Mouse (Mus musculus): ENCODE measurements around the gene Stim2. TPM values are rescaled to one million over a fixed set of nuclear protein-coding genes. Genes with fewer than 3 reads are reported as not detected.

Stim2 gene
- polyA plus RNA-seq, 1 experiment = 15.3 TPM

GRCm38 (mm10) chr5:54007617-54008016, 9.3 kb downstream of the Stim2 start:
- Histone ChIP-seq H3K79me3 (ENCODE audit: low read depth) (peaks cover 69% of the 10 kb centered on the region), H3K27me3 (ENCODE audit: control insufficient read depth, insufficient read depth, insufficient read length) (no peaks in the 10 kb centered on the region), H3K79me2 (ENCODE audit: control insufficient read depth, insufficient read depth) (peaks cover 99% of the 10 kb centered on the region), H3K36me3 (ENCODE audit: control insufficient read depth, insufficient read depth) (peaks cover 3% of the 10 kb centered on the region), H3ac (ENCODE audit: control insufficient read depth, insufficient read length, low read depth) (no peak overlapping the region), H3K4me3 (ENCODE audit: insufficient read depth, poor library complexity, severe bottlenecking) (no peak overlapping the region)
- TF ChIP-seq CTCF (IDR thresholded peaks at IDR 0.05; ENCODE audit: control insufficient read depth, insufficient read depth, insufficient read length) = no peak
- TF ChIP-seq MYOG (IDR thresholded peaks at IDR 0.05; ENCODE audit: control insufficient read depth, extremely low read depth, insufficient read length) = no peak
- no peak for TF ChIP-seq CEBPB (IDR thresholded peaks at IDR 0.05; ENCODE audit: low read depth)
- no peak for TF ChIP-seq MAX (IDR thresholded peaks at IDR 0.05)
- TF ChIP-seq MYOD1 (IDR thresholded peaks at IDR 0.05; ENCODE audit: control insufficient read depth, insufficient read length, low read depth) = no peak
- no peak for TF ChIP-seq USF1 (IDR thresholded peaks at IDR 0.05; ENCODE audit: low read depth)
- no peak for TF ChIP-seq FOSL1 (IDR thresholded peaks at IDR 0.05; ENCODE audit: insufficient read depth, low read length, poor library complexity, severe bottlenecking)

DNA sequence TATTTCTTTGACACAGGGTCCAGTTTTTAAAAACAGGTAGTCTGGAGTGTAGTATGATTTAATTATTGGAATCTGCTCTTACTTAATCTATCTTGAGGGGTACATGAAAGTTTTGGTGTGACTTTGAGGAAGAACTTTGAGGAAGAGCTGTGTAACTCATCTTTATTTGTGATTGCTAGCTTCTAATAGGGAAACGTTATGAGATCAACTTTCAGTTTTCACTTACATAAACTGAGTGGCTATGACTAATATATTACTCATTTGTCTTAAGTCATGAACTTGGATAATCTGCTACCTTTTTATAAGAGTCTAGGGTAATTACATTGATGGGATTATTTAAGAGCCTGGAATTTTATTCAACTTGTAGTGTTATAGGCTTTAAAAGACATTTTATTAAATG, 15.0 kb downstream of the Stim2 start:
- TF ChIP-seq USF1 (IDR thresholded peaks at IDR 0.05; ENCODE audit: low read depth) = no peak
- TF ChIP-seq MAX (IDR thresholded peaks at IDR 0.05) = no peak
- TF ChIP-seq FOSL1 (IDR thresholded peaks at IDR 0.05; ENCODE audit: insufficient read depth, low read length, poor library complexity, severe bottlenecking) = peak; percentile 82
- Histone ChIP-seq H3K36me3 (ENCODE audit: control insufficient read depth, insufficient read depth) (no peaks in the 10 kb centered on the region), H3K79me2 (ENCODE audit: control insufficient read depth, insufficient read depth) (peaks cover 97% of the 10 kb centered on the region), H3K79me3 (ENCODE audit: low read depth) (peaks cover 67% of the 10 kb centered on the region), H3ac (ENCODE audit: control insufficient read depth, insufficient read length, low read depth) (no peak overlapping the region), H3K27me3 (ENCODE audit: control insufficient read depth, insufficient read depth, insufficient read length) (no peaks in the 10 kb centered on the region), H3K4me3 (ENCODE audit: insufficient read depth, poor library complexity, severe bottlenecking) (no peak overlapping the region)

DNA sequence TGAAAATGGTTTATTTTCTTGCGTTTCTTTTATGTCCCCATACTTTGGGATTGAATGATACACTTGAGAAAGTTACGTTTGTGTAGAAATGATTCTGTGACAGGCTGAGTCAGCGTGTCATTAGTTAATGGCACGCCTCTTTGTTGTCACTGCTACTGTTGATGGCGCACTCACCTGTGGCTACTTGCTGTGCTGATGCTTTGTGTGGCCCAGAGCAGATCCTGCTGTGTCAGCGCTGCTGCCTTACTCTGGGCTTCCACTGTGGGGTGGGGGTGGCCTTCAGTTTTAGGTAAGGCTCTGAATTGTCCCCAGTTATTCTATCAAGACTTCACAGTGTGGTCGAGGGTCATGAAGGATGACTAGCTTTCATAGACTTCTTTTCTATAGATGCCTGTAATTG, 18.8 kb downstream of the Stim2 start:
- Histone ChIP-seq H3K4me3 (ENCODE audit: insufficient read depth, poor library complexity, severe bottlenecking) (no peak overlapping the region), H3K27me3 (ENCODE audit: control insufficient read depth, insufficient read depth, insufficient read length) (no peaks in the 10 kb centered on the region), H3ac (ENCODE audit: control insufficient read depth, insufficient read length, low read depth) (no peak overlapping the region), H3K36me3 (ENCODE audit: control insufficient read depth, insufficient read depth) (no peaks in the 10 kb centered on the region), H3K79me2 (ENCODE audit: control insufficient read depth, insufficient read depth) (peaks cover 98% of the 10 kb centered on the region), H3K79me3 (ENCODE audit: low read depth) (peaks cover 67% of the 10 kb centered on the region)
- no peak for TF ChIP-seq MAX (IDR thresholded peaks at IDR 0.05)
- no peak for TF ChIP-seq MYOD1 (IDR thresholded peaks at IDR 0.05; ENCODE audit: control insufficient read depth, insufficient read length, low read depth)
- no peak for TF ChIP-seq USF1 (IDR thresholded peaks at IDR 0.05; ENCODE audit: low read depth)

- H3K36me3 ChIP-seq (ENCODE audit: control insufficient read depth, insufficient read depth) = no peaks in the 10 kb centered on the region
- H3ac ChIP-seq (ENCODE audit: control insufficient read depth, insufficient read length, low read depth) = no peak overlapping the region
- H3K79me3 ChIP-seq (ENCODE audit: low read depth) = peaks cover 60% of the 10 kb centered on the region
- no peaks in the 10 kb centered on the region for H3K27me3 ChIP-seq (ENCODE audit: control insufficient read depth, insufficient read depth, insufficient read length)
- no peak overlapping the region for H3K4me3 ChIP-seq (ENCODE audit: insufficient read depth, poor library complexity, severe bottlenecking)
- no peak for TF ChIP-seq MYOG (IDR thresholded peaks at IDR 0.05; ENCODE audit: control insufficient read depth, extremely low read depth, insufficient read length)
- TF ChIP-seq FOSL1 (IDR thresholded peaks at IDR 0.05; ENCODE audit: insufficient read depth, low read length, poor library complexity, severe bottlenecking) = no peak
- no peak for TF ChIP-seq USF1 (IDR thresholded peaks at IDR 0.05; ENCODE audit: low read depth)
- no peak for TF ChIP-seq MYOD1 (IDR thresholded peaks at IDR 0.05; ENCODE audit: control insufficient read depth, insufficient read length, low read depth)
- TF ChIP-seq CTCF (IDR thresholded peaks at IDR 0.05; ENCODE audit: control insufficient read depth, insufficient read depth, insufficient read length) = no peak
- no peak for TF ChIP-seq CEBPB (IDR thresholded peaks at IDR 0.05; ENCODE audit: low read depth)
- no peak for TF ChIP-seq MAX (IDR thresholded peaks at IDR 0.05)
- H3K79me2 ChIP-seq (ENCODE audit: control insufficient read depth, insufficient read depth) = peaks cover 100% of the 10 kb centered on the region
Observed at GRCm38 (mm10) chr5:54018856-54019255, 20.6 kb downstream of the Stim2 start.

- Histone ChIP-seq H3K79me3 (ENCODE audit: low read depth) (peaks cover 54% of the 10 kb centered on the region), H3K27me3 (ENCODE audit: control insufficient read depth, insufficient read depth, insufficient read length) (no peaks in the 10 kb centered on the region), H3K79me2 (ENCODE audit: control insufficient read depth, insufficient read depth) (peaks cover 100% of the 10 kb centered on the region), H3ac (ENCODE audit: control insufficient read depth, insufficient read length, low read depth) (no peak overlapping the region), H3K4me3 (ENCODE audit: insufficient read depth, poor library complexity, severe bottlenecking) (no peak overlapping the region), H3K36me3 (ENCODE audit: control insufficient read depth, insufficient read depth) (no peaks in the 10 kb centered on the region)
- no peak for TF ChIP-seq CEBPB (IDR thresholded peaks at IDR 0.05; ENCODE audit: low read depth)
- no peak for TF ChIP-seq USF1 (IDR thresholded peaks at IDR 0.05; ENCODE audit: low read depth)
- no peak for TF ChIP-seq FOSL1 (IDR thresholded peaks at IDR 0.05; ENCODE audit: insufficient read depth, low read length, poor library complexity, severe bottlenecking)
- no peak for TF ChIP-seq MAX (IDR thresholded peaks at IDR 0.05)
- no peak for TF ChIP-seq MYOD1 (IDR thresholded peaks at IDR 0.05; ENCODE audit: control insufficient read depth, insufficient read length, low read depth)
Observed at GRCm38 (mm10) chr5:54019546-54019945, 21.2 kb downstream of the Stim2 start.

GRCm38 (mm10) chr5:54024610-54025009, 26.3 kb downstream of the Stim2 start:
- TF ChIP-seq FOSL1 (IDR thresholded peaks at IDR 0.05; ENCODE audit: insufficient read depth, low read length, poor library complexity, severe bottlenecking) (no peak), MYOG (IDR thresholded peaks at IDR 0.05; ENCODE audit: control insufficient read depth, extremely low read depth, insufficient read length) (no peak), MYOD1 (IDR thresholded peaks at IDR 0.05; ENCODE audit: control insufficient read depth, insufficient read length, low read depth) (no peak), CEBPB (IDR thresholded peaks at IDR 0.05; ENCODE audit: low read depth) (no peak), USF1 (IDR thresholded peaks at IDR 0.05; ENCODE audit: low read depth) (no peak)
- H3K4me3 ChIP-seq (ENCODE audit: insufficient read depth, poor library complexity, severe bottlenecking) = no peak overlapping the region
- no peak overlapping the region for H3ac ChIP-seq (ENCODE audit: control insufficient read depth, insufficient read length, low read depth)
- peaks cover 97% of the 10 kb centered on the region for H3K79me2 ChIP-seq (ENCODE audit: control insufficient read depth, insufficient read depth)
- no peaks in the 10 kb centered on the region for H3K36me3 ChIP-seq (ENCODE audit: control insufficient read depth, insufficient read depth)
- peaks cover 26% of the 10 kb centered on the region for H3K79me3 ChIP-seq (ENCODE audit: low read depth)
- H3K27me3 ChIP-seq (ENCODE audit: control insufficient read depth, insufficient read depth, insufficient read length) = no peaks in the 10 kb centered on the region

Data from C2C12 (cell line).